Mouse (Mus musculus) adrenal gland, postnatal 25 days (tissue): Measurements from ENCODE around the gene Ccdc65. TPM values are rescaled to one million over a fixed set of nuclear protein-coding genes. Genes with fewer than 3 reads are reported as not detected.

ENCODE experiments used
- DNase-seq: peaks from one replicate; pipeline ENCODE4 v3.0.0; 2021; ENCODE audit warnings: mixed read lengths
- total RNA-seq: library from RNA; stranded (reverse); gene quantifications from 2 replicates; pipeline ENCODE4 v1.2.3, GENCODE M21; 2021

Ccdc65 gene
- total RNA-seq, 1 experiment from 2014 or later = 0.21 TPM

- DNase-seq = no peak
These were observed 15.8 kb upstream of the Ccdc65 start for GRCm38 (mm10) chr15:98692171-98692715.

DNA sequence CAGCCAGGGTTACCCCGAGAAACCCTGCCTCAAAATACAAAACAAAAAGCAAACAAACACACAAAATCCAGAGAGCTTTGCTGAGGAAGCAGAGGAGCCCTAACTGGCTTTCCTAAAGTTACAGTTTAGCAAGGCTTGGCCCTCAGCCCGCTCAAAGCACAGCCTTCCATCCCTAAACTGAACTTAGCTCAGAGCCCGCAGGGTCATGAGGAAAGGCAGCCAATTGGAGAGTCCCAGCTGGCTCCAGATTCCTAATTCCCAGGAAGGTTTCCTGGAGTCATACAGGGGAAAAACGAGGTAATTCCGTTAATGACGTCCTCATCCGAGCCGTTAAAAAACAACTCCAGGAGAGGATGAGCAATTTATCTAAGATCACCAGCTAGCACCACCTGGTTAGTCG, 12.3 kb upstream of the Ccdc65 start:
- DNase-seq = no peak

DNA sequence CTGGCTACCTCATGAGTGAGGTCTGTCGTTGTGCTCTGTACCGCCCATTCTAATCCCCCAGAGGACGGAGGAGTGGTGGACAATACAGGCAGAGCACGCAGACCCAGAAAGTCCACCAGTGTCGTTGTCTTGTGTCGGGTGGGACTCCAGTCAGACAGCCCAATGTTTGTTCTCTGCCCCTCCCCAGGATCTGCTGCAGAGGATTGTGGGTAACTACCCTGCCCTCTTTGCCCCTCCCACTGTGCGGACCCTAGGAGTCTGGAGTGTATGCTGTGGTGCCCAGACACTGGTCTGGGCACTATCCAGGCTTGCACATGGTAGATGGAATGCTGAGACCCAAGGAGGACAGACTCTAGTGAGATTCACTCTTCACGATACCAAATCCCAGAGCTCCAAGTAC, 11.8 kb upstream of the Ccdc65 start:
- DNase-seq = no peak

DNA sequence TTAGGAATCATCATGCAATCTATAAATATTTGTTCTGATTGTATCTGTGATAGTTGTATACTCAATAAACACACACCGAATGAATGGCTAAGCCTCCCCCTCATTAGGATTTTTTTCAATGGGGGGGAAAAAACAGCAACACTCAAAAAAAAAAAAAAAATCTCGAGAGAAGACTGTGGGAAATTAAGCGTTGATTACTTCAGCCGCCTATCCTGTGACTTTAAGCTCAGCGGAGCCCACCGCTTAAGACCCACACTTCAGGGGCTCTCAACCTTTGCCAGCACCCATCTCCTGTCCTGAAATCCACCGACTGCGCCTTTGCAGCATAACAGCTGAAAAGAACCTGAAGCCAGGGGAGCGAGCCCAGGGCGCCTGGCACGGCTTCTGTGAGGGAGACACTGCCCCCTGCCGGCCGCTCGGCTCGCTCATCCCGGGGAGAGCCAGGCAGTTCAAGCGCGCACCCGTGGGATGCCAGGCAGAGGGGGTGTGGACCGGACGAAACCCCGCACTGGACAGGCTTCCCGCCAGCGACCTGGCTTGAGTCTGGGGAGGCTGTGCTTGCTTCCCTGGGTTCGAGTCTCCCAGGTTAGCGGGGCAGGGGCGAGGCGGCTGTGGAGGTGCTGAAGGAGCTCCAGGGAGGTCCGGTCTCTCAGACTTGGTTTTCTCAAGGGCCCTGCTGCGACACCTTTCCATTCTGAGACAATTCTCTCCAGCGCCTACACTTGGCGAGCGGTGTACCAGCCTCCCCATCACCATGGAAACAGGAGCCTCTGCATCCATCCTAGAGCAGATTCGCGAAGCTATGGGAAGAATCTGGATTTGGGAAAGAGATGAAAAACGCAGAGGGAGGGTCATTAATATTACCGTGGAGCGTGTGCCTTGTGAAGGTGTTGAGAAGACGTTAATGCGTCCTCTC, 8.6 kb upstream of the Ccdc65 start:
- DNase-seq = peak; percentile 93

- no peak for DNase-seq
These were observed 3.7 kb upstream of the Ccdc65 start for GRCm38 (mm10) chr15:98704312-98704711.

DNA sequence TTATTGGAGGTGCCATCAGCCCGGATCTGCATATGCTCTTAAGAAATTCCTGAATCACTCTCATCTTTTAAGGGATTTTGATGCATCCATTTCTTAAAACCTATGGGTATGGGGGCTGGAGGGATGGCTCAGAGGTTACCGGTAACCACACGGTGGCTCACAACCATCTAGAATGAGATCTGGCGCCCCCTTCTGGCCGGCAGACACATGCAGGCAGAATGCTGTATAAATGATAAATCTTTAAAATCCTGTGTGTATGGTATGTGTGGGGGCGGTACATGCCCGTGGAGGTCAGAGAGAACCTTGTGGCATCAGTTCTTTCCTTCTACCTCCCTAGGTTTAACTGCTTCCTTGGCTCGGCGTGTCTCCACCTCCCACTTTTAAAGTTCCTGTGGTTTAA, 2.4 kb downstream of the Ccdc65 start:
- DNase-seq = peak; percentile 77

- DNase-seq = no peak
These were observed 6.2 kb downstream of the Ccdc65 start for GRCm38 (mm10) chr15:98714230-98714652.

DNA sequence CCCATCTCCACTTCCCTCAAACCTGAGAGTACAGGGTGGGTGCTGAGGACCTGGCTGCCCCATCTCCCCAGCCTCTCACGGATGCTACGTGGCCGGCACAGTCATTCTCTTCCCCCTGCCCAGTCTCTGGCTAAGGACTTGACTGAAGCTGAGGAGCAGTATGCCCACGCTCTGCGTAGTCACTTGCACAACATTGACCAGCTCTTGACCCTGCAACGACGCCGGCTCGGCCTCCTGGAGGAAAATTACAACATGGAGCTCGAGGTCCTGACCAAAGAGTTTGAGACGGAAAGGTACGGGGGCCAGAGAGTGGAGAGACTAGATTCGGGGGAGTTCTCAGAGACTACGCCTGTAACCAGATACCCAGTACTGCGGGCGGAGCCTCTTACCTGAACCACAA, 9.3 kb downstream of the Ccdc65 start:
- DNase-seq = no peak

- no peak for DNase-seq
These were observed 14.2 kb downstream of the Ccdc65 start for GRCm38 (mm10) chr15:98722191-98722590.

DNA sequence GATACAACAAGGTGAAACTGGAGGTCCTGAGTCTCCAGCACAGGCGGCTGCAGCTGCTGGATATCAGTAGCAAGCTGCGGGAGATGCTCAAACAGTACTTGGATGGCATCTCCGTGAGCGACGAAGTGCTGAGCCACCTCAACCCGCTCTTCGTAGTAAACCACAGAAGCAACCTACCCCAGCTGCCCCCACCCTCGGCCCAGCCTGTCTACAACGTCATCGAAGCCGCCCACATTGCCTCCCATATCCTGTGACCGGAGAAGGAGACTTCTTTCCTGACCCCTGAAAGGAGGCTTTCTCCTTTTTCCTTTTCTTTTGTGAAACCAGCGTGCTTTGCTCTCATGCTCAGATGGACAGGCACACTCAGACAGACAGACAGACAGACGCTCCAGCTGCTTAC, 14.8 kb downstream of the Ccdc65 start:
- no peak for DNase-seq

GRCm38 (mm10) chr15:98724441-98724840, 16.4 kb downstream of the Ccdc65 start:
- DNase-seq = no peak

- no peak for DNase-seq
These were observed 18.1 kb downstream of the Ccdc65 start for GRCm38 (mm10) chr15:98726079-98726478.

DNA sequence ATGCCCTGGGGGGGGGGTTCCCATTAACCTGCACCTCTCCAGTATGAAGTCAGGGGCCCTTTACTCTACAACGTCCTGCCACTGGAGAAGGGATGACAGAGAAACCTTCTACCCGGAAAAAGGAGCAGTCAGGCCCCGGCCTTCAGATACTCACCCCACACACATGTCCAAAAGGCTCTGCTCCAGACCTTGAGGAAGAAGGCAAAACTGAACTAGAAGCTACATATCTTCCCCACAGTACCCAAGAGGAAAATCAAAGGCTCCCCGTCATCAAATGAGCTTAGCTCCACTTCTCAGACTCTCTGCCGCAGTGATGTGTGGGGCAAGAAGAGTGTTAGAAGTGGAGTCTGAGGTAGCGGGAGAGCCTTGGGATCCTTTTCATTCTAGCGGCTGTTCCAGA, 18.7 kb downstream of the Ccdc65 start:
- DNase-seq = no peak

- peak; percentile 70 for DNase-seq
These were observed 19.7 kb downstream of the Ccdc65 start, which contains the start of gene Fkbp11 for GRCm38 (mm10) chr15:98727443-98728321. Fkbp11 (minus strand) TSS chr15:98728198.

DNA sequence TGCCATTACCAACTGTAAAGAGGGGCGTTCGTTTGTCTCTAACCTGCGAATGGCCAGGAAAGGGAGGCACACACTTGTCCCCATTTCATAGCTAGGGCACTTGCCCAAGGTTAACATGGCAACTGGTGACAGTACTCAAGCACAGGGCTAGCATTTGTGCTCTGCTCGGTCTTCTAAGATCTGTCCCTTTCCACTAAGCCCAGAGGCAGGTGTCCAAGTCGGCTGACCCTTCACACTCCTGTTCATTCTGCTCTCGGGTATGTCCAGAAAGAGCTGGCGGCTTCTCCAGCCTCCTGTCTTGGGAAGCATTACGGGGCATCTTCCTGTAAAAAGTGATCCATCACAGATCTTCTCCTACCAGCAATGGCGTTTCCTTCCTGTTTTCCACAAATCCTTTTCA, 20.4 kb downstream of the Ccdc65 start:
- DNase-seq = peak; percentile 13

- no peak for DNase-seq
These were observed 22.0 kb downstream of the Ccdc65 start for GRCm38 (mm10) chr15:98729791-98730545.

DNA sequence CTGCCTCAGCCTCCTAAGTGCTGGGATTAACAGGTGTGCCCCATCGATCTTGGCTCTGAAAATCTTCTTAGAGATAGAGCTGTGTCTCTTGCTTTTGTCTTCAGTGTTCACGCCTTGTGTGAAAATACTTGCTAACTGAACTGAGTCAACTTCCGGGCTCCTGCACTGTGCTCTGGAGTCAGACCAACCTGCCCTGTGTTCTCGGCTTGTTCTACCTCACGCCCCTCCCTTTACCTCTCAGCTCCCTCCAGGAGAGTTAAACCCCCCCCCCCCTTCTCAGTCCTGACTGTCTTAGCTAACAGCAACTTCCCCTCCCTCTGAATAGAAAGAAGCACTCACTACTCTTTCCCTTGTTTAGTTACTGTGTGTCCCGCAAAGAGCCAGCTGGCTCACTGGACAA, 22.8 kb downstream of the Ccdc65 start:
- DNase-seq = no peak

- no peak for DNase-seq
These were observed 24.1 kb downstream of the Ccdc65 start for GRCm38 (mm10) chr15:98732006-98732531.

DNA sequence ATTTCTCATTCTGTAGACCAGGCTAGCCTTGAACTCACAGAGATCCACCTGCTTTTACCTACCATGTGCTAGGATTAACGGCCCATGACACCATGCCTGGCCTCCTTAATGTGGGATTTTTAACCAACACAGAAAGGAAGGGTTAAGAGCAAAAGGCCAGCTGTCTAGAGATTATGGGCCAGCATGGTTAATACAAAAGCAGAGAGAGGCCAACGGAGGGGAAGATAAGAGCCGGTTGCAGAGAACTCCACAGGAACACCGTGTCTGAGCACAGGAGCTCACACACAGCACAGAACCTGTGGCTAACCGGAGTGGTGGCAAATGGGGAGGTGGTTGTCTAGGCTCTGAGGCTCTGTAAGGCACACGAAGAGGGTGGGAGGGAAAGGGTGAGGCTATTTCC, 25.4 kb downstream of the Ccdc65 start:
- DNase-seq = no peak

DNA sequence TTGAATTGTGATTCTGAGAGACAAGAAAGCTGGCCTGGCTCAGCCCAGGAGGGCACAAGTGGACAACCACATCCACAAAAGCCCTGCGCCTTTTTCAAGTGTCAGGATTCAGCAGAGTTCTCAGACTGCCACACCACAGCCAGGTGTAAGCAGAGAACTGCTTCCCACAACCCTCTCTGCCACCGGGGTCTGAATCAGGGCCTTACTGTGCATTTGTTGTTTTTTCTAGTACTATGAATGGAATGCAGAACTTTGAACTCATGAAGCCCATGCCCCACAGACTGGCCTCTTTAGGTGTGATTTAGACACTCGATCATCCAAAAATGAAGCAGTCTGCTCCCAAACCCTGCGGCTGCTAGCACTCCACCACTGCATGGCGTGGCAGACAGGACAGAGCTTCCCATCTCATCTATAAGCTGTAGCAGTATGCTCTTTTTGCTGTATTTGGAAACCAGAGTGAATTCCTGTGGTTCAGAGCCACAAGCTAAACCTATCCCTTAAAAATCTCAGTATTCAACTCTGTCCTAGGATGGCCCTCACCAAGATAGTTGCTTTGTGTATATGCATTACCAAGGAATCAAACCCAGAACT, 26.1 kb downstream of the Ccdc65 start:
- no peak for DNase-seq

DNA sequence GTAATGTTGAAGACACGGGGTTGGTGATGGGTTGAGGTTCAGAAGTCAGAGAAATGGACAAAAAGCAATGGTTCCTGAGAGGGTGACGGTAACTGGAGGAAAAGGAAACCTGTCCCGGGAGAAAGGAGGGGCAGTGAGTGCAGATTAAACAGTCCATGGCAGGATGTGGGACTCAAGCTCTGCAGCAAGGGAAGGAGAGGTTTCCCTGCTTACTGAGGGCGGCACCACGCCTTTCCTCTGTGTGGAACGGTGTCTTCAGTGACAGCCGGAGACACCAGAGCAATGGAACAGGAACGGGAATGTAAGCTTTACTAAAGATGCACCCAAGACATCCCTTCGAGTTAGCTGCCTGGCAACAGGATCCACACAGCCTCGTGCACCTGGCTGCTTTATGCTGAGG, 28.5 kb downstream of the Ccdc65 start:
- DNase-seq = no peak
